Mouse (Mus musculus) G1E (cell line): ENCODE measurements at regions not wholly inside any gene's neighbourhood (a gene's known extent, or its start where the extent isn't known, plus 50 kb on each side); places are given as distances from the start of the nearest gene placed in this dataset.

Experiments
- CTCF ChIP-seq: IDR thresholded peaks from 2 replicates; pipeline ENCODE4 v1.5.1; 2012; ENCODE audit warnings: low read depth, low read length, inconsistent platforms, mixed read lengths
- GATA2 ChIP-seq: IDR thresholded peaks from 2 replicates; pipeline ENCODE4 v1.6.1; 2012; ENCODE audit warnings: low read depth, low read length, inconsistent platforms, borderline replicate concordance

GRCm38 (mm10) chr1:186507956-186508355 lies 197.8 kb downstream of the Tgfb2 start:
- TF ChIP-seq CTCF (no peak), GATA2 (no peak)
